Mouse (Mus musculus) adipose tissue, adult 10 weeks (tissue): Measurements from ENCODE around the gene Tdg. TPM values are rescaled to one million over a fixed set of nuclear protein-coding genes. Genes with fewer than 3 reads are reported as not detected.

Experiments used
- polyA plus RNA-seq: library from polyadenylated mRNA; stranded (reverse); fragments of 350-450 nt; fragmentation: Illumina TruSeq; extraction: RNeasy Lipid Tissue Mini Kit (QIAGEN cat#74804); gene quantifications from one replicate; pipeline ENCODE4 v1.2.3, GENCODE M21; 2014; ENCODE audit warnings: low read depth, low replicate concordance

Tdg gene
- polyA plus RNA-seq, result 40.3 TPM

DNA sequence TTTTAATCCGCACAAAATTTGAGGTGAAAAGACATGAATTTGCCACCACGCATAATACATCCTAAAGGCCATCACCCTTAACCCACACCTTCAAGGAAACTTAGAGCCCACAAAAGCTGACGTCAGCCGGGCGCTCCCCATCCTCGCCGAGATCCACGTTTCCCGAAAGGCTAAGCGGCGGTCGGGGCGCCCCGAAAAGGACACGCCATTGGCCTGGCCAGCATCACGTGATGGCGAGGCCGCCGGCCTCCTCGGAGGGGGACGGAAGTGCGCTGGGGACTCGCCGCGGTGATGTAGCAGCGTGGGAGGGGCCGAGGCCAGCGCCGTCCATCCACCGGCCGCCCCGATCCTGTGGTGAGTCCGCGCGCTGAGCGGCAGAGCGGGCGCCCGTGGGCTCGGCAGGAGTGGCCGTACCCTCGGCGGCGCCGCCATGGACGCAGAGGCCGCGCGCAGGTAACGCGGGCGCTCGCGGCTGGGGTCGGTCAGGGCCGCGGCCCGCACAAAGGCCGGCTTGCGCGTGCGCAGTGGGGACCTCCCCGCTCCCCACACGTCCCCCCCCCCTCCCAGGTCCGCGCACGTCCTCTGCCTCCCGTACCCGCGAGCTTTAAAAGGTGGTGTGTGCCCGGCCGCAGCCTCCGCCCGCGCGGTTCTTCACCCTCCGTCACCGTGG lies at the start of gene Tdg:
Gene Tdg, plus strand, starts transcription at position 243 of the 670 bp plus-strand sequence.

DNA sequence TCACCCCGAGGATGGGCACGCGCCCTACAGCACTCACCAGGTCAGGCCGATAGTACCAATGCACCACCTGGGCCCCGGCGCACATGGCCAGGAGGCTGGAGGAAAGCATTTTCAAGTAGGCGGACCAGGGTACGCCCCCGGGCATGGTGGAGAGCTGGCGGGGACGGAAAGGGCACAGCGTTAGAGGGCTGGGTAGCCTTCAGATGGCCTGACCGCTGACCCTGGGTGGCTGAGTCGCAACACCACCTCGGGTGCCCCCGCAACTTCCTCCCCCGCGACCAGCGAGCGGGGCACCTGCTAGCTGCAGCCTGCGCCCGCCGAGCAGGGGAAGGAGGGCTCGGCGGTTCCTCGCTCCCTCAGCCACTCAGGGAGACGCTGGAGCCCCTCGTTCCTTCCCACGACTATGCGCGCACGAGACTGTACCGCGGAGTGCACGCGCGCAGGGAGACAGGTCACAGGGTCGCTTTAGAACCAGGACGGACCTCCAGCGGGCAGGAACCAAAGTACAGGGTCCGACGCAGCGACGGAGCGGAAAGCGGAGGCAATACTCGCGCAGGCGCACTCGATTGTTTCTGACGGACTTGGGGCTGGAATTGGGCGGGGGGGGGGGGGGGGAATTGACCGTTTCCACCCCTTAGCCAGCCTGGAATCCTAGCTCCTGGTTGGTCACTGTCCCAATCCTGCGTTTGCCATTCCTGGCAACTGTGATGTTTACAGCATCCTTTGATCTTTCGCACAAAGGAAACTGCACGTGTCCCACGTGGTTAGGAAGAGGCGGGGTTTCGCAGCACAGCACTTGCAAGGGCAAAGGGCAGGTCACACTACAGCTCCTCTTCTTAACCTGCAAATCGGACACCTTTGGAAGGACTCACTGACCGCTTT lies 6.7 kb upstream of the Tdg start, which contains the start of gene 1190007I07Rik:
Gene 1190007I07Rik, minus strand, starts transcription at position 558 of the 882 bp plus-strand sequence.

DNA sequence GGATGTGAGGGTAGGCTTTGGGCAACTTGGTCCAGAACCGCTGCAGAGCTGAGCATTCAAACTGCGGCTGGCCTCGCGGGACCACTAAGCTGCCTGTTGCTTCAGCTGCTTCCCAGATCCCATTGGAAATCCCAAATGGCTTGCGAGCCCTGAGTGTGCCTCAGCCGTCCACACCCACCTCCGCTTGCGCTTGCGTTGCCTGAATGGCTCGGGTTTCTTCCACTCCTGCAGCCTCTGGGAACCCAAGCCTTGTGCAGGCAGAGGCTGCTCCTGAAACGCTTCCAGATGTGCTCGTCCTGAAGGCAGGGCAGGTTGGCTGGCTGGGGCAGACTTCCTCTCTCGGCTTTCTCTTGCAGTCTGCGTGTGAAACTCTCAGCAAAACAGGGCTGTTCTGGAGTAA lies 60.9 kb downstream of the Tdg start, which contains the start of gene Glt8d2:
Gene Glt8d2, minus strand, starts transcription at position 157 of the 400 bp plus-strand sequence.

DNA sequence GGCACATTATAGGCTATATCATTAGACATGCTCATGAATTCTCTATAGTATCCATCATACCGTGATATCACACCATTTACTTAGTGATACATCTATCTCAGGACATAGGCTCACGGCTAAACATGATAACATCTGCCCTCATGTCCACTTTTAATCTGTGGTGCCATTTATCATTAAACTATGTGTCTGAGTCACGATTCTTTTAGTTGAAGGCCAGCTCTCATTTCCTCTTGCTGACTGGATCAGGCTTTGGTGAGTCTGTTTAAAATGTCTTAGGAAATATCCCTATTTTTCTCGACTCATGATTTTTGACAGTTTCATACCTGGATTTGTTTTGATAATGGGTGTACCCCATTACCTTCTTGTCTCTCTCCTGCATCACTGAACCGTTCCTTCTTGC lies 66.3 kb downstream of the Tdg start, which contains the start of gene Hcfc2:
Gene Hcfc2, plus strand, starts transcription at position 205 of the 400 bp plus-strand sequence.

Other genes with a start within 250 kb of the Tdg start
- gene Gm1553, start 137.2 kb upstream of the Tdg start, polyA plus RNA-seq, result not detected
- 25.1 TPM for gene 1190007I07Rik, start 6.6 kb upstream of the Tdg start, polyA plus RNA-seq
- gene Glt8d2, start 60.8 kb downstream of the Tdg start, polyA plus RNA-seq, result 8.8 TPM
- 14.2 TPM for gene Hcfc2, start 66.3 kb downstream of the Tdg start, polyA plus RNA-seq
- 21.3 TPM for gene Nfyb, start 134.3 kb downstream of the Tdg start, polyA plus RNA-seq
- 60.0 TPM for gene Txnrd1, start 204.1 kb downstream of the Tdg start, polyA plus RNA-seq
- 18.4 TPM for gene Eid3, start 236.8 kb downstream of the Tdg start, polyA plus RNA-seq